Mouse (Mus musculus) embryonic stem cell, embryonic (primary cell): ENCODE results near the gene Kank2.

Experiments
- CTCF ChIA-PET, 4 experiments: fragments of 300-600 bp in 2 of 4; fragments of 350-600 bp in 2 of 4; sonication (Branson Sonifier 250); formaldehyde crosslinking; loops; one replicate each; lab custom pipeline; 2022; ENCODE audit warnings: inconsistent platforms in 2 of 4; lab: Charles Lee
- POLR2A ChIA-PET, 4 experiments: fragments of 300-600 bp in 2 of 4; fragments of 350-600 bp in 2 of 4; sonication (Branson Sonifier 250); formaldehyde crosslinking; loops; one replicate each; lab custom pipeline; 2022; ENCODE audit warnings: antibody characterized with exemption in 4 of 4, inconsistent platforms in 1 of 4; lab: Charles Lee

Gene Kank2

DNA sequence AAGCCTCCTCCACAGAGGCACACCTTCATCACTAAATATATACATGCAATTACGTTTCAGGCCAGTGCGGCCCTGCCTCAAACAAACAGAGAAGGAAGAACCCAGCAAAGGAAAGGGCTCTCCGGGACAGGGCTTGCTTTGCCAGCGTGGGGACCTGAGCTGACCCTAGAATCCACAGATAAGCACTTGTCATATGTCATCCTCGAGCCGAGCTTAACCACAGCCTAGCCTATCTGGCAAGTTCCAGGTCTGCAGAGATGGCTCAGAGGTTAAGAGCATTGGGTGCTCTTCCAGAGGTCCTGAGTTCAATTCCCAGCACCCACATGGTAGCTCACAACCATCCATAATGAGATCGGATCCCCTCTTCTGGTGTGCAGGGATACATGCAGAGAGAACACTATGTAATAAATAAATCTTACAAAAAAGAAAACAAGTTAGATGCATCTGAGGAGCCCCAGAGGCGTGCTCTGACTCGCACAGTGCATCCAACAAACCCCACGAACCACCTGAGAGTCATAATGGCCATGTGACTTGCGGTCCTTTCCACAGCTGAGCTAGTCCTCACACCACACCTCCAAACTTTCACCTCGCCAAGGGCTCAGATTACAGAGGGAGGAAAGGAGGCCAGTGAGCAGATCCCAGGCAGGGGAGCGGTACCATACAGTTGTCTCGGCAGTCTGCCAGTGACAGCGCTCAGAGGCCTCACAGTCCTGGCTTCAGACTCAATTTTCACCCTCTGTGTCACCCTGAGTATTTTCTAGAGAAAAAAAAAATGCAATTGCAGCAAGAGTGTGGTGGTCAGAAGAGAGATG is 16.7 kb downstream of the Kank2 start:
- POLR2A ChIA-PET: interaction anchor here in 3 of 4 experiments (0.6 to 49.8 kb wide), 16 partner anchors 10 to 425 kb away, joined by 3 to 1056 read pairs (median 6); partner anchors contain the start of genes Kank2 (in 2 of the 3), Ldlr (in 2 of the 3) and Spc24 (in 2 of the 3)

DNA sequence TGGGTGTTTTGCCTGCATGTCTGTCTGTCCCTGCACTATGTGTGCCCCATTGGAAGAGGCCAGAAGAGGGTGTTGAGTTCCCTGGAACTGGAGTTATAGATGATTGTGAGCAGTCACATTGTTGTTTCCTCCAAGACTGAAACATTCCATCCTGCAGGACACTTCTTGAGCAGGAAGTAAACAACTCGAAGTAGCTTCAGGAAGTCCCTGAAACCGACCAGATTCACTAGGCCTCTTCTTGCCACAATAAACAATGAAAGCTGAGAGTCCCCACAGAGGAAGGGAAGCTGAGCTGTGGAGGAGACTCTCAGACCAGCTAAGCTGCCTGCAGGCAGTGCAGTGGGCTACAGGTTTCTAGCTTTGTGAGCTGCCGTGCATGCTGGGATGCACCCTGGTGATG is 20.8 kb downstream of the Kank2 start:
- POLR2A ChIA-PET: interaction anchor here in 3 of 4 experiments (0.7 to 49.8 kb wide), 9 partner anchors 6 to 161 kb away, joined by 3 to 1056 read pairs (median 14); partner anchors contain the start of genes Kank2 (in 1 of the 3), Ldlr (in 1 of the 3) and Spc24 (in 1 of the 3)
- CTCF ChIA-PET: no interaction called here

More for the DNA sequence above, 16.7 kb downstream of the Kank2 start:
- CTCF ChIA-PET: interaction anchor here in 3 of 4 experiments (0.5 to 1.0 kb wide), 7 partner anchors 9 to 375 kb away, joined by 3 to 11 read pairs (median 3); partner anchors contain the start of gene Pigyl (in 1 of the 3)

DNA sequence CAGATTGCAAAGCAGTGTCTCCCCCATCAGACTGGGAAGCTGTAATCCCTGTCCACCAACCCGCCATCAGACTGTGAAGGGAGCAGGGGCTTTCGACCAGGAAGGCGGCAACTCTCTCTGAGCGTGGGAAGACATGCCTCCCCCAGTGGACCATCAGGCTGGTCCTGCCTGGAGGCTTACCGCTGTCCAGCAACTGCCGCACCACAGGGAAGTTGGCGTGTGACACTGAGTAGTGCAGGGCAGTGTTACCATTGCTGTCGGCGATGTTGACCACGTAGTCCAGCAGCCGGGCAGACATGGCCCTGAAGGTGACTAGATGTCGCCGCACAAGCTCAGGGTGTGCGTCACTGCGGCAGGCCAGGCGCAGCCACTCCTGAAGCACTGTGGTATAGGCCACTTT is 24.2 kb downstream of the Kank2 start:
- POLR2A ChIA-PET: interaction anchor here in 3 of 4 experiments (0.6 to 49.8 kb wide), 15 partner anchors 8 to 64 kb away, joined by 3 to 1056 read pairs (median 5); partner anchors contain the start of genes Kank2 (in 2 of the 3), Ldlr (in 2 of the 3) and Spc24 (in 2 of the 3)
- CTCF ChIA-PET: interaction anchor here in 3 of 4 experiments (0.8 to 1.8 kb wide), 5 partner anchors 12 to 75 kb away, joined by 3 to 6 read pairs (median 4); no protein-coding TSS in a partner anchor

DNA sequence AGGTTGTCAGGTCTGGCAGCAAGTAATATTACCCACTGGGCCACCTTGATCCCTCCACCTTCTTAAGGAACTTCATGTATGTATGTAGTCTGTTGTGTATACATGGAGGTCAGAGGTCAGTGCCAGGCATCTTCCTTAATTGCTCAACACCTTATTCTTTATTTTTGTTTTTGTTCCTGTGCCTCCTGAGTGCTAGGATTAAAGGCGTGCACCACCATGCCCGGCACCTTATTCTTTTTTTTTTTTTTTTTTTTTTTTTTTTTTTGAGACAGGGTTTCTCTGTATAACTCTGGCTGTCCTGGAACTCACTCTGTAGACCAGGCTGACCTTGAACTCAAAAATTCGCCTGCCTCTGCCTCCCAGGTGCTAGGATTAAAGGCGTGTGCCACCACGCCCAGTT is 25.1 kb downstream of the Kank2 start:
- CTCF ChIA-PET: interaction anchor here in 2 of 4 experiments (0.8 to 1.8 kb wide), 2 partner anchors 31 to 74 kb away, joined by 3 to 6 read pairs; no protein-coding TSS in a partner anchor
- POLR2A ChIA-PET: interaction anchor here in 3 of 4 experiments (0.5 to 49.8 kb wide), 15 partner anchors 10 to 513 kb away, joined by 3 to 1056 read pairs (median 4); partner anchors contain the start of genes Ldlr (in 2 of the 3), Spc24 (in 2 of the 3) and Kank2 (in 1 of the 3)

DNA sequence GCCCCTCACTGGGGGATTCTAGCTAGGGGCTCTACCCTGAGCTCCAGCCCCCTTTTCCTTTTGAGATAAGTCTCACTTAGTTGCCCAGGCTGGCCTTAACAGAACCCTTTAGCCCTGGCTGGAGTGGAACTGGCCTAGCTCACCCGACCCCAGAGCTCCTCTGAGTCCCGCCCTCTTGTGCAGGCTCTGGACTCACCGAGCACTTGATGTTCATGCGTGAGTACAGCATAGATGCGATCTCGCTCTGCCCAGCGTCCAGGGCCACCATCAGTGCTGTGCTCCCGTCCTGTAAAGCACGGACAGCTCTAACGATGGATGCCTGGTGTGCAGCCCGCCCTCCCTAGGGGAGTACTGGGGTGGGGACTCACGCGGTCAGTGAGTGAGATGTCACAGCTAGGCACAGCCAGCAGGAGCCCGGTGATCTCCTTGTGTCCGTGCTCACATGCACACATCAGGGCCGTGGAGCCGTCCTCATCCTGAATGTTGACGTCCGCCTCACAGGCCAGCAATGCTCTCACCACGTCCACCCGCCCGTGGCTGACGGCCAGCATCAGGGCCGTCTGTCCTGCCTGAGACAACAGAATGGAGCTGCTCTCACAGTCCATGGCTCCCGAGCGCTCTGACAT is 28.9 kb downstream of the Kank2 start:
- POLR2A ChIA-PET: interaction anchor here in 3 of 4 experiments (0.6 to 49.8 kb wide), 37 partner anchors 6 to 500 kb away, joined by 3 to 1056 read pairs (median 5); partner anchors contain the start of genes Kank2 (in 3 of the 3), Ldlr (in 3 of the 3), Spc24 (in 2 of the 3) and Angptl8 (in 1 of the 3)
- CTCF ChIA-PET: interaction anchor here (0.5 to 2.2 kb wide), 14 partner anchors 9 to 107 kb away, joined by 3 to 10 read pairs (median 4); partner anchors contain the start of gene Spc24 (in 2 of the 4)

DNA sequence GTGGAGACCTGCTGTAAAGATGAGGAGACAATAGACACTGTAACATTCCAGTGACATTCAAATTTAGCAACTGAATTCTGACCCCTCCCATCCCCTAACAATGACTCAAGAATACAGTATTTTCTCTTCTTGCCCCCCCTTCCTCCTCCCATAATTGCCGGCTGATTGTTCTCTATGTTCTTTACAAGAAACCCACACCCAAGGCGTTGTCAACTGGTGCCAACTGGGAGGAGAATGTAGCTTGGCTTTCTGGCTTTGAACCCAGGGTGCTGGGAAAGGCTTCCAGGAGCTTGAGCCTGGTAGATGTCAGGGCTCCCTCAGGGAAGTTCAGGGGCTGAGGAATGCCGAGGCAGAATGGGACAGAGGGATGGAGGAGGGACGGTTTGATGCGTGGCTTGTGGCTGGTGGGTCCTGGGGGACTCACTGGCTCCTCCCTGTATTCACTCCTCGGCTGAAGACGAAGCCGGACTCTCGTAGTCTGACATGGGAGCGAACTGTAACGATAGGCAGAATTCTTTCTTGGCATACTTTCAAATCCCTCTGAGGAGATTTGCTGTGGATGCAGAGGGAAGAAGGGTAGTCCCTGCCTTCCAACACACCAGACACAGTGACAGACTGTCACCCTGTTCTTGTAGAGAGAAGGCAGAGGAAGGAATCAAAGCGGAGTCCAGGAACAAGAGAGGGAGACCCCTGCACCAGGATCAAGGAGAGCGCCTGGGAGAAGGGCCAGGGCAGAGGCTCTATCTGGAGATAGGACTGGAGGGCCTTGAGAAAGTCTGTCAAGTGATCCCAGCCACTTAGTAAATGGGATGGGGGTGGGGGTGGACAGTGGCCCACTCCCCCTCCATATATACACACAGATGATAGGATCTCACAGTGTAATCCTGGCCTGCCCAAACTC is 29.8 kb downstream of the Kank2 start:
- POLR2A ChIA-PET: interaction anchor here (0.5 to 49.8 kb wide), 53 partner anchors 5 to 476 kb away, joined by 3 to 1056 read pairs (median 5); partner anchors contain the start of genes Ldlr (in 4 of the 4), Kank2 (in 3 of the 4), Spc24 (in 3 of the 4) and Carm1 (in 1 of the 4)
- CTCF ChIA-PET: interaction anchor here (0.5 to 2.2 kb wide), 16 partner anchors 8 to 766 kb away, joined by 3 to 21 read pairs (median 4); partner anchors contain the start of genes Spc24 (in 2 of the 4) and Mrpl4 (in 1 of the 4)

DNA sequence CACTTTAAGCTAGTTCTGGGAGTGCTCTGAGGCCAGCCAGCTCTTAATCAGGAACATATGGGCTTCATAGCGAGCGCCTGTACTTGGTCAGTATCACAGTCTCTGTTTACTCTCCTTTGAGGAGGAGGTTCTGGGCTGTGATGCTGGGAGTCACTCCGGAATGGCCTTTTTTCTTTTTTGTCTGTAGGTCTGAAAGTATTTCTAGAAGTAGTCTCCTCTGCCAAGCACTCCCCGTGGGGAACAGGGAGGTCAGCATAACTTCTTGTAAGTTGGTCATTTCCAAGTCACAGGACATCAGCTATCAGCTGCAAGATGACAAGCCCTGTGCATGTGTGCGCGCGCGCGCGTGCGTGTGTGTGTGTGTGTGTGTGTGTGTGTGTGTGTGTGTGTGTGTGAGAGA is 30.6 kb downstream of the Kank2 start:
- ChIA-PET POLR2A (interaction anchor here (0.5 to 49.8 kb wide), 39 partner anchors 4 to 559 kb away, joined by 3 to 1056 read pairs (median 5); partner anchors contain the start of genes Ldlr (in 4 of the 4), Kank2 (in 3 of the 4), Spc24 (in 3 of the 4) and Carm1 (in 1 of the 4)), CTCF (interaction anchor here in 3 of 4 experiments (0.6 to 1.6 kb wide), 4 partner anchors 14 to 154 kb away, joined by 3 to 4 read pairs (median 4); no protein-coding TSS in a partner anchor)

DNA sequence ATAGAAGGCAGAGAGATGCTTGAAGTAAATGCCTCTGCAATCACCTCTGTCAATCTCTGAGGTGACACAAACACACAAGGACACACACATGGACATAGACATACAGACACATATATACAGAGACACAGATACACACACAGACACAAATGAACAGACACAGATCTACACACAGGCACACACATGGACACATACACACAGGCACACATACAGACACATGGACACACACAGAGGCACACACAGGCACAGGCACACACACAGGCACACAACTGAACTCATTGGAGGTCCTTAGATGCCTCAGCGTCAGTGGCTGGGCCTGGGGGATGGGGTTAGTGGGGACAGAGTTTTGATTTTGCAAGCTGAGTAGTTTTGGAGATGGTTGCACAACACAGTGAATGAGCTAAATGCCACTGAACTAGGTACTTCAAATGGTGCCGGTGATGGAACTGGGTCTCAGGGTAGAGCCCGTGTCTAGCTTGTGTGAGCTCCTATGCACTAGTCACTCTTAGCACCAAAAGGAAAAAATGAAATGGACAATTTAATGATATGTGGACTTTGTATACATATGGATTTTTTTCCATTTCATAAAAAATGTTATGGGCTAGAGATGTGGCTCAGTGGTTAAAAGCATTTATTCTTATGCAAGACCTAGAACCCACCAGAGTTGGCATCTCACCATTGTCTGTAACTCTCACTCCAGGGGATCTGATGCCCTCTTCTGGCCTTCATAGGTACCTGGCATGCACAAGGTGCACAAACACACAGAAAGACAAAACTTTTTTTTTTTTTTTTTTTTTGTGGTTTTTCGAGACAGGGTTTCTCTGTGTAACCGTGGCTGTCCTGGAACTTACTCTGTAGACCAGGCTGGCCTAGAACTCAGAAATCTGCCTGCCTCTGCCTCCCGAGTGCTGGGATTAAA is 34.2 kb downstream of the Kank2 start:
- ChIA-PET POLR2A (interaction anchor here in 3 of 4 experiments (0.9 to 49.8 kb wide), 15 partner anchors 1 to 254 kb away, joined by 3 to 1056 read pairs (median 21); partner anchors contain the start of genes Ldlr (in 3 of the 3), Kank2 (in 2 of the 3), Spc24 (in 2 of the 3) and Tmed1 (in 1 of the 3)), CTCF (interaction anchor here in 2 of 4 experiments (0.8 to 1.5 kb wide), 3 partner anchors 12 to 72 kb away, joined by 3 to 8 read pairs (median 4); no protein-coding TSS in a partner anchor)

DNA sequence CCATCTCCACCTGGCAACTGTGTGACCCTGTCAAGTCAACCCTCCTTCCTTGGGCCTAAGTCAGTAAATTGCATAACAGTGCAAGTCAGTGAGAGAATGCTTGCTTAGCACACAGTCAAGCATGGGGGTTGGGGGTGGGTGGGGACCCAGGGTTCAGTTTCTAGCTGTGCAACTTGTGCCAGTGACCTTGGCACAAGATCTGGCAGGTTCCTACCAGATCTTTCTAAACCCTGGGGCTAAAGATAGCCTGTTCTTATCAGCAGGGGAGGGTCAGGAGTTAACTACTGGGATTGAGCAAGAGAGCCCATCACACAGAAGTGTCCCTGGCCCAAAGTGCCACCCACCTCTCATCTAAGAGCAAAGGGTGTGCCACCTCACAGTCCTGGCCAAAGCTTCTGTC is 36.4 kb downstream of the Kank2 start:
- POLR2A ChIA-PET: interaction anchor here (0.6 to 49.8 kb wide), 41 partner anchors 1 to 315 kb away, joined by 3 to 1056 read pairs (median 6); partner anchors contain the start of genes Ldlr (in 4 of the 4), Kank2 (in 3 of the 4), Spc24 (in 2 of the 4) and Carm1 (in 1 of the 4)

DNA sequence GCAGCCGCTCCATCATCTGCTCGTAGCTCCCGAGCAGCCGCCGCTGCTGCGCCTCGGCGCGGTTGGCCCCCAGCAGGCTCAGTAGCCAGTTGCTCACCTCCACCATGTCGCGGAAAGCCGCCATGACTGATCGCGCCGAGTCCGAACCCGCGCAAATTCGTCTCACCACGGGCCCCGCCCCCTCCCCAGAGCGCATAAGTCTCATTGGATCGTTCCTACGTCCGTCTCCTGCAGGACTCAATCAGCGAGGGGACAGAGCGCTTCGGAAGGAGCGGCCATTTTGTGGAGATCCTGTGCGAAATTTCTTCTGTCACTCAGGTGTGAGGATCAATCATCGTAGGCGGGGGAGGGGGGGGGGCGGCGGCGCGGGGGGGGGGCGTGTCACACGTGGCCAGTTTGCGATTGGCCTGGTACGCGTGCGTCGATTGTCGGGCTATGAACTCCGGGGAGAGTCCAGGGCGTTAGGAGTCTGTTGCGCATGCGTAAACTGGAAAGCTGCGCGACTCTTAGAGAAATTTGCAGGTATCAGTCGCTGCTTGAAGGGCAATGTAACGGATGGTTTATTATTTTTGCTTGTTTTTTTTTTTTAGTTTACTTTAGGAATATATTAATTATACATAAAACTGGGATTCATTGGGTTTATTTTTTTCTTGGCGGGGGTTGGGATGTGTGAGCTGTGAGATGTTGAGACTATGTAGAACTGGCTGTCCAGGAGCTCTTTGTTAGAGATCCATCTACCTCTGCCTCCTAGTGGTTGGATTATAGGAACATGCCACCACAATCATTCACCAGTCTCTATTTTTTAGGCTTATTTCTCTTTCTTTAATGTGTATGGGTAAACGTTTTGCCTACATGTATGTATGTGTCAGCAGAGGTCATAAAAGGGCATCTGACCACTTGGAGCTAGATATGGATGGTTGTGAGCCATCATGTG is 38.1 kb downstream of the Kank2 start, which contains the start of gene Spc24:
Gene Spc24 (minus strand): TSS at position 149 of the 934 bp plus-strand sequence.
- POLR2A ChIA-PET: interaction anchor here (0.6 to 49.8 kb wide), 85 partner anchors 2 to 669 kb away, joined by 3 to 1056 read pairs (median 4); partner anchors contain the start of genes Kank2 (in 3 of the 4), Ldlr (in 3 of the 4), Carm1 (in 2 of the 4) and Ccdc159 (in 2 of the 4)
- CTCF ChIA-PET: interaction anchor here (0.5 to 3.9 kb wide), 36 partner anchors 8 to 447 kb away, joined by 3 to 35 read pairs (median 4); partner anchors contain the start of genes Ldlr (in 2 of the 4), Carm1 (in 1 of the 4) and Kank2 (in 1 of the 4)

More for the DNA sequence above, 36.4 kb downstream of the Kank2 start:
- CTCF ChIA-PET: interaction anchor here in 2 of 4 experiments (0.7 to 3.9 kb wide), 5 partner anchors 23 to 394 kb away, joined by 3 to 35 read pairs (median 5); no protein-coding TSS in a partner anchor

DNA sequence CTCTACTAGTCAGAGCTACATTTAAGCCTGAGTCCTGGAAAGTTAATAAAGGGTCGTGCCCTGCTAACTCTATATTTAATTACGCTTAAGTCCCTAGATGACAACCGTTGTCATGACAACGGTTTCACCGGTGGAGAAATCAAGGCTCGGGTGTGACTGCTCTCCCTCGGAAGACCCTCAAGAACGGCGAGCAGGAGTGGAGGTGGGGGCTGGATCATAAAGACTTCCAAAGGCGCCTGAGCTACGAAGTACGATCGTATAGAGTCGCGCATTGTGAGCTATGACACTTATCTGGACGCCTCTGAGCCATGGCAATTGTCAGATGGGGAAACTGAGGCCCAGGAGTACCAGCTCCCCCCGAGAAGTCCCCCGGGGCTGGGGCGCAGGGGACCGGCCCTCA is 38.8 kb downstream of the Kank2 start:
- POLR2A ChIA-PET: interaction anchor here (0.7 to 49.8 kb wide), 44 partner anchors 4 to 450 kb away, joined by 3 to 1056 read pairs (median 5); partner anchors contain the start of genes Ldlr (in 3 of the 4), Kank2 (in 2 of the 4), Smarca4 (in 2 of the 4) and Carm1 (in 1 of the 4)
- CTCF ChIA-PET: interaction anchor here (0.9 to 3.9 kb wide), 12 partner anchors 11 to 161 kb away, joined by 3 to 35 read pairs (median 6); partner anchors contain the start of genes Kank2 (in 1 of the 4) and Ldlr (in 1 of the 4)

DNA sequence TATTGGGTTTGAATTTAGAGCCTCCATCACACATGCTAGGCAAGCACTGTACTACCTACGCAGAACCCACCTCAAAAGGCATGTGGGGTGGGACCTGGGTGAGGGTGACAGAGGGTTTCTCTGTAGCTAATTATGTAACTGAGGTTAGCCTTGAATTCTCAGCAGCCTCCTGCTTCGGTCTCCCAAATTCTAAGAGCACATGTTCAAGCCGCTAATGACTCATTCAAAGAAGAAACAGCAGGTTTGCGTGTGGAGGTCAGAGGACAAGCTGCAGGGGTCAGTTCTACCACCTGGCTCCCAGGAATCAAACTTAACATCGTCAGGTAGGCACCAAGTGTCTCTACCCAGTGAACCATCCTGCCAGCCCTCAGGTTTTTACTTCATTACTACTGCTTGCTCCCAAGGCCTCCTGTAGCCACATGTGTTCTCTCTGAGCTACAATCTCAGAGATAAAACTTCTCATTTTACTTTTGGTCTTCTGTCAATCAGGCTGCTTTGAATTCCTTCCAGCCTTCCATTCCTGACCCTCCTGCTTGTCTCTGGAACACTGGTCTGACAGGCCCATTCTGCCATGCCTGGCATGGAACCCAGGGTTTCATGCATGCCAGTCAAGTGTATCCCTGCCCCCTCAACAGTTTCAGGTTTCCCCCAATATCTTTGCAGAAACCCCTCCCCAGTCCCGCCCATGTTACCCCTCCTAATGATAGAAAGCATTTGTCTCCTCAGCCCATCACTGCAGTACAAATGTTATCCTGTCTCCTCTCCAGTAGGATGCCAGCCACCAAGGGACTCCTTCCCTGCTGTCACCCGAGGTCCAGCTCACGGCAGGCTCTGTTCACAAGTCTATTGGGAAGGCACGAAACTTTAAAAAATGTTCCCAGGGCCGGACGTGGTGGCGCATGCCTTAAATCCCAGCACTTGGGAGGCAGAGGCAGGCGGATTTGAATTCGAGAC is 39.7 kb downstream of the Kank2 start:
- POLR2A ChIA-PET: interaction anchor here in 3 of 4 experiments (0.6 to 49.8 kb wide), 27 partner anchors 5 to 450 kb away, joined by 3 to 1056 read pairs (median 6); partner anchors contain the start of genes Ldlr (in 3 of the 3), Kank2 (in 2 of the 3), Smarca4 (in 1 of the 3) and Spc24 (in 1 of the 3)
- CTCF ChIA-PET: interaction anchor here in 3 of 4 experiments (0.9 to 3.9 kb wide), 3 partner anchors 46 kb away, joined by 3 to 35 read pairs (median 4); no protein-coding TSS in a partner anchor
